Mouse (Mus musculus): Measurements from ENCODE around the gene Pou3f1. TPM values are rescaled to one million over a fixed set of nuclear protein-coding genes. Genes with fewer than 3 reads are reported as not detected.
"Not testable (repeated sequence)": the region's sequence is repeated elsewhere in the genome, so short reads cannot be mapped to it uniquely, and the experiment has no call there.

Pou3f1 gene
- total RNA-seq, 2 experiments from 2014 or later: not detected

DNA sequence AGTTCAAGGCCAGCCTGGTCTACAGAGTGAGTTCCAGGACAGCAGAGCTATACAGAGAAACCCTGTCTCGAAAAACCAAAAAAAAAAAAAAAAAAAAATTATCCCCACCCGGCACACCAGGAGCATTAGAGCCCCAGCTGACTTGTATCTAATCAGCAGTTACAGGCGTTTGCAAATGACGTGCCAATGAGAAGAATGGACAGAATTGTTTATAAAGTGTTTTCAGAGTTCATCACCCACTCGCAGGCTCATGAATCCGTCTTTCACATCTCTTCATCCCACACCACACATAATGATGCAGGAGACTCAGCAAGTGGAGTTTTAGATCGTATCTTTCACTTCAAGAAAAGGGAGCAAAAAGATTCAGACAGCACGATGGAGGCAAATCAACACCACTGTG is 28.8 kb downstream of the Pou3f1 start:
- no peak for ATAC-seq (replicated peaks; ENCODE audit: poor library complexity, severe bottlenecking)

- ATAC-seq (replicated peaks; ENCODE audit: poor library complexity, severe bottlenecking): no peak
Observed at GRCm38 (mm10) chr4:124685897-124686402, 29.3 kb downstream of the Pou3f1 start.

DNA sequence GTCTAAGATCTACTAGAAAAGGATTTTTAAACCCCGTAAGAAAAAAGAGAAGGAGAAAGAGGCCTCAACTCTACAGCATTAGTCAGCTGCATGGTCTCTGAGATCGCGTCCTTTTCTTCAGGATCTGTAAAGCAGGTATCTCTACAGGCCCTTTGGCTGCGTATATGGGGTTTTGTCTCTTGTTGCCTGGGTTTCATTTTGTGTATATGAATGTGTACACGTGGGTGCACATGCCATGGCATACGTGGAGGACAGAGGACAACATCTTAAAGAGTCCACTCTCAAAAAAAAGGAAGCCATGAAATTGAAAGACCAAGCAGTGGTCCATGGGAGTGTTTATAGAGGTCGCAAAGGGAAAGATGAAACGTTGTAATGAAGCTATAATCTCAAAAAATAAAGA is 34.8 kb downstream of the Pou3f1 start:
- ATAC-seq (replicated peaks; ENCODE audit: poor library complexity, severe bottlenecking): no peak

DNA sequence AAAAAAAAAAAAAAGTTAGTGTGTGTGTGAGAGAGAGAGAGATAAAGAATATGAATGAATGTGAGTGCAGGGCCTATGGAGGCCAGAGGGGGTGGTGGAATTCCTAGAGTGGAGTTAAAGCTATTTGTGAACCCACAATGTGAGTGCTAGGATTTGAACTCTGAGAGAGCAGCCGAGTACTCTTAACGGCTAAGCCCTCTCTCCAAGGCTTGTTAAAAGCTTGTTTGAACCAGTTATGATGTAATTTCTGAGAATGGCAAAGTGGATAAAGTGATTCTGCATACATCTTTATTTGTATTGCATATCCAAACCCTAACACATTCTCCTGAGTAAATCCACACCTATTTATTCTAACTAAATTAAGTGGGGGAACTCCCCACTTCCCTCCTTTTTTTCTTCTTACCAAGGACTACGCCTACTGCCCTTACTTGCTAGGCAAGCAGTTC is 35.8 kb downstream of the Pou3f1 start:
- no peak for ATAC-seq (replicated peaks; ENCODE audit: poor library complexity, severe bottlenecking)

DNA sequence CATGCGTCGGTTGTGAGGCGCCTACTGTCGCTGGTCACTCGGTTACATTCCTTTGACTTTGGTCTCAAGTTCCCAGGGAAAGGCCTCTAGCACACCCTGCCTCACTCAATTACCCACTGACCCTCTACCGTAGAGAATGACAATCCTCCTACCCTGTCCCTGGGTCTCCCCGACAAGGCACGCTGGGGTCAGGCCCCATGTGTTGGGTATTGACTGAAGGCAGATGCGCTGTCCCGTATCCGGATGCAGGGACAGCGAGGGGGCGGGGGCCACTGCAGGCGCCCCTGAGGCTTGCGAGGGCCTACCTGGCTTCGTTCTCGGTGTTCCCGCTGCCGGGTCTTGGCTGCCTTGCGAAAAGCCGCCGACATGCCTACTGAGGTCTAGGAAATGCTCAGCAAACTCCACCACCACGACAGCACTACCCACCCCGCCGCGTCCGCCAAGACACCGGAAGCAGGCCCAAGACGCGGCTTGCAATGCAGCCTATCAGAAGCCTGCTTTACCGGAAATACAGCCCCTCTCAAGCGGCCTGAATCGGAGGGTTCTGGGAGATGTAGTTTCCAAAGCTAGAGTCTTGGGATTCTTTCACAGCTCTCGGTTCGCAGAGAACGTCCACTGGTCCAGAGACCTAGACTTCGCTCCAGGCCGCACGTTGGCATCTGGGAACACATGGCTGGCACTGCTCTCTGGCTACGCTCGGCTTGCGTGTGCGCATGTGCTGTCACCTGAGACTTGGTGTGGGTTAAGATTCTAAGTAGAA is 36.7 kb downstream of the Pou3f1 start, which contains the start of gene Utp11:
TSS of gene Utp11 (minus strand) at position 466 of the 760 bp plus-strand sequence.
- ATAC-seq (replicated peaks; ENCODE audit: poor library complexity, severe bottlenecking): peak; percentile 88

DNA sequence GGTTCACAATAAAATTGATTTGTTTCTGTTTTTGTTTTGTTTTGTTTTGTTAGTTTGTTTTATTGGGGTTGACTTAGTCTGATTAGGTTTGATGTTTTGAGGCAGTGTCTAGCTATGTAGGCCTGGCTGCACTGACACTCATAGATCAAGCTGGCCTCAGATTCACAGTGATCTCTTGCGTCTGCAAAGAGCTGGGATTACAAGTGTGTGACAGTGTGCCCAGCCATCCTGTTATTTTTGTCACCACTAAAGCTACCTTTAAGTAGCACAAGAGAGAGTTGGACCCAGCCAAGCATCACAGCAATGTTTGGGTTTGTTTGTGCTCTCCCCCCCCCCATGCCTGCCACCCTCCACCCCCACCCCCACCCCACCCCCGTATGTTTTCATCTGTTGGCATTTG is 38.0 kb downstream of the Pou3f1 start:
- no peak for ATAC-seq (replicated peaks; ENCODE audit: poor library complexity, severe bottlenecking)

DNA sequence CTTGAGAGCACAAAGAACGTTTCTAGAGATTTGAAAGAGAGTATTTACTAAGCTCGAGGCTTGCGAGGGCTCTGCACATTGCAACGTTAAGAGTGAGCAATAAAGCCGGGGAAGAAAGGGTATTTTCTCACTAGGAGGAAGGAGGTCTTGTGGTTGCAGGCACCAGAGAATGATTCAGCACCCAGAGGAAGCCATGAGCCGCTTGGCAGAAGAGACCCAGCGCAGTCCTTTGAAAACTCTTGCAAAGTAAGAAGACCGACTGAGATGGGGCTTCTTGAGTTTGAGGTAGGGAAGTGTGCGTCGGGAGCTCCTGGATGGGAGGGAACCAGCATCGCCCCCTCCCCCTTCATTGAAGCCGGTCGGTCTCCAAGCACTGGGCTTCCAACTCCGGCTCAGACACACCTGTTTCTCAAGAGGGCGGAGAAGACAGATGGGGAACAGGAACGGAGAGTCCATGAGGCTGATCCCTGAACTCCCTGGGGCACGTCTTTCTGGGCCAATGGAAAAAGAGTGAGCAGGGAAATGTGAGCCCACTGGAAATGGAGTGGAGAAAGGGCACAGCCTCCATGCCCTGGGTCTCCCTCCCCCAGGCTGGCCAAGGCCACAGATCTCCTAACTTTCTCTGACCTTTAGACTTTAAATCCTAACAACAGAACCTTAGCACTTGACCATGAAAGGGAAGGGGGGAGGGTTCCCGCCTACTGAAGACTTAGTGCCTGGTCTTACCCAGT is 39.3 kb downstream of the Pou3f1 start:
- ATAC-seq (replicated peaks; ENCODE audit: poor library complexity, severe bottlenecking): peak; percentile 43

DNA sequence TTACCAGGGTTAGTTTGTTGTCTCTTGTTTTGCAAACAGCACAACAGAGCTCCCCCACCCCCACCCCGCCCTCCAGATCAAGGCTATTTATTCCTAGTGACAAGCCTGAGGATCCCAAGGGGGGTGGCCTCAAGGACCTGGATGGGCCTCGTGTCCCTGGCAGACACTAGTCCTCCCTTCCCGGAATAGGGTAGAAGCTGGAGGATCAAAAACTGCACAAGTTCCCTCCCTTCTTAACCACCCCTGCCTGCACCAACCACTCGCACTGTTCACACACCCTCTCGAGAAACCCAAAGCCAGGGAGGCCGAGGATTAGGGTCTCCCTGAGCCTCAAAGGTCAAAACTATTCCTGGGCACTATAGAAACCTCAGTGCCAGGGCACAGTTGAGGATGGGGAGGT is 43.2 kb downstream of the Pou3f1 start:
- ATAC-seq (replicated peaks; ENCODE audit: poor library complexity, severe bottlenecking): no peak

- peak; percentile 57 for ATAC-seq (replicated peaks; ENCODE audit: poor library complexity, severe bottlenecking)
Observed at GRCm38 (mm10) chr4:124700248-124700971, 43.8 kb downstream of the Pou3f1 start, which contains the start of gene Fhl3. Fhl3 (plus strand) TSS chr4:124700701.

DNA sequence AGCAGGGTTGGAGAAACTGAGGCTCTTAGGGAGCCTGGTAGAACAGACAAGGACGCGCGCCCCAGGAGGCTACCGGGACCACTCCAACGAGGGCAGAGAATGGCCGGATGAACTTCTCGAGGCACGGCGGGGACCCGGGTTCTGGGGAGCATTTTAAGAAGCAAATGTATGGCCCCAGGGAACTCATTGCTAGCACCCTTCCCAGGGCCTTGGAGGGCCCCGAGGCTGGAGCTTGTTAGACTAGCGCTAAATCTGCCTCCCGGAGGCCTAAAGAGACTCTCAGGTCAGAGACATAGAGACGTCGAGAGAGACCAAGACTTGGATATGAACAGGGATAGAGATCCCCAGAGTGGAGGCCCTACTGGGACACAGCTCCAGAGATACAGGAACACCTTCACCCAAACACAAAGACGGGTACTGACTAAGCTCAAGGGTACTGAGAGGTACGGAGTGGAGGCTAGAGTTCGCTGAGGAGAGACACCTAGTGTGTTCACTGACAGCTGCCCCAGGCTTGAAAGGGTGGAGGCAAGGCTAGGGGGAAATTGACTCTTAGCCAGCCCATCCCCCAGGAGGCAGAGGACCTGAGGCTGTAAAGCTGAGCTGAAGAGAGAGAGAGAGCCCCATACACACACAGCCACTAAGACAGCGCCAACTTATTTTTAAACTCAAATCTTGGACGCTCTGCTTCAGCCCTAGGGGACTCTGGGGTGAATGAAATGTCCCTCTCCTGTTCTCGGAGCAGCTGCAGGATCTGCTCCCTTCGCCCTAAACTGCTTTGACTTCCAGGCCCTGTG is 44.6 kb downstream of the Pou3f1 start:
- ATAC-seq (replicated peaks; ENCODE audit: poor library complexity, severe bottlenecking): no peak

DNA sequence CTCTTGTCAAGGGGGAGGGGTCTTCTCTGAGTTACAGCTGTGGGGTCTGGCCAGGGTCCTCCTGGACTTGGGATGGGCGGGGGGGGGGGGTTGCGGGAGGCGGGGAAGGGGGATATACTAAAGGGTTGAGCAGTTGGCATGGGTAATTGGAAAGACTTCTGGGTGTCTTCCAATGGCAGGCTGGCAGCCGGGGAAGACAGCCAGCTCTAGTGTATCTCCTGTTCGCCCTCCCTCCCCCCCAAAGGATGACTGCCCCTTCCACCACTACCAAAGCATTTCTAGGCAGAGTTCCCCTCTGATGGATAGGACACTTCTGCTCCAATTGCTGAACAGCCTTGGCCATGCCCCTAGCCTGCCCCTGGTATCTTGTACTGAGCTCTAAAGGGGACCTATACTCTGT is 45.3 kb downstream of the Pou3f1 start:
- ATAC-seq (replicated peaks; ENCODE audit: poor library complexity, severe bottlenecking): no peak

DNA sequence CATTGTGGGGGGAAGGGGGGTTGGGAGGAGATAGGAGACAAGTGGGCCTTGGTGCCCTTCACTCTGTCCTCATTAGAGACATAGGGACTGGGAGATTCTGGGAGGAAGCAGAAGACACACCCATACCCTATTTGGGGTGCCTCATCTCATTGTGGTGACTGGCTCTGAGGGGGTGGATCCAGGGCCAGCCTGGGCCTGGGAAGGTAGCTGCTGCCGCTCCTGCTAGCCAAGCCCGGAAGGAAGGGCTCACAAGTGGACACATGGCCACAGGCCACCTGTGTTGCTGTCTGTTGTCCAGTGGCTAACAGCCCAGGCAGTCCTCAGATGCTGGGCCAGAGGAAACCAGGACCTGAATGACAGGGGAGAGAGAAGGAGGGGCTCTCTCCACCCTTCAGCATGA is 46.8 kb downstream of the Pou3f1 start:
- ATAC-seq (replicated peaks; ENCODE audit: poor library complexity, severe bottlenecking): 0 out of 2 replicates have a peak, but pooled peaks have one; percentile 8

- ATAC-seq (replicated peaks; ENCODE audit: poor library complexity, severe bottlenecking): peak; percentile 7; the same call in 1 of the 2 replicates
Observed at GRCm38 (mm10) chr4:124703881-124704796, 47.5 kb downstream of the Pou3f1 start.

DNA sequence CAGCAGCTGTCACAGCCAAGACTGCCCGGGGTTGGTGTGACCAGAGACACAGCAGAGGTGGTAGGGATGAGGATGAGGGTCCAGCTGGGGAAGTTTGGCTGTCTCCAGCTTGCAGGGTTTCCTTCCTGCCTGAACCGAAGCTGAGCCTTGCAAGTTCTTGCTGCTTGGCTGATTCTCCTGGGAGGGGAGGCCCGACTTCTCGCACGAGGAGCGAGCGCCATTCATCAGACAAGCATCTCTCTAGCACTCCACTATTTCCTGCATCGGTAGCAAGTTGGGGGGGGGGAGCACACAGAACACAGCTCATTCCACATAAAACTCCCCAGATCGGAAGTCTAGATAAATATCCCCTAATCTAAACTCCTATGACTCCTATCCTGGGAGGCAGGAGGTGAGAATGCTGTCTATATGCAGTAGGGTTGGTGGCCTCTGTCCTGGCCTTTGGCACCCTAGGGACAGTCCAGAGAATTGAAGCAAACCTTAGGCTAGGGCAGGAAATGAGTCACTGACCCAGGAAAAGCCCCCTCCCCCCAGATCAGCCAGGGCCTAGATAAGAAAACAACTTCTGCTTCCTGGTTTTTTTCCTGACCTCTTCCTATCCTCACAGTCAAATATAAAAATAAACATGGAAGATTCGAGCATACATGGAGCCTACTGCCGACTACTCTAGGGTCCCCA is 48.3 kb downstream of the Pou3f1 start:
- ATAC-seq (replicated peaks; ENCODE audit: poor library complexity, severe bottlenecking): peak; percentile 6

GRCm38 (mm10) chr4:124705661-124706269 is 49.2 kb downstream of the Pou3f1 start:
- no peak for ATAC-seq (replicated peaks; ENCODE audit: poor library complexity, severe bottlenecking)

- ATAC-seq (replicated peaks; ENCODE audit: poor library complexity, severe bottlenecking): not testable (repeated sequence)
Observed at GRCm38 (mm10) chr4:124707381-124708199, 51.0 kb downstream of the Pou3f1 start.

- not testable (repeated sequence) for ATAC-seq (replicated peaks; ENCODE audit: poor library complexity, severe bottlenecking)
Observed at GRCm38 (mm10) chr4:124708200-124708517, 51.6 kb downstream of the Pou3f1 start.
